Mouse (Mus musculus): ENCODE measurements at regions not wholly inside any gene's neighbourhood (a gene's known extent, or its start where the extent isn't known, plus 50 kb on each side); places are given as distances from the start of the nearest gene placed in this dataset.

- no peak for DNase-seq (ENCODE audit: low read depth, low spot score)
Observed at GRCm38 (mm10) chr2:38420498-38420897, 81.4 kb downstream of the Lhx2 start.

GRCm38 (mm10) chr2:38422406-38422805 lies 83.3 kb downstream of the Lhx2 start:
- no peak for DNase-seq (ENCODE audit: low read depth, low spot score)

GRCm38 (mm10) chr2:38423886-38424277 lies 84.8 kb downstream of the Lhx2 start:
- no peak for DNase-seq (ENCODE audit: low read depth, low spot score)

- DNase-seq (ENCODE audit: low read depth, low spot score) = peak; percentile 44
Observed at GRCm38 (mm10) chr2:38424278-38424931, 85.3 kb downstream of the Lhx2 start.

GRCm38 (mm10) chr2:38424976-38425375 lies 85.9 kb downstream of the Lhx2 start:
- DNase-seq (ENCODE audit: low read depth, low spot score) = no peak

GRCm38 (mm10) chr2:38429752-38430378 lies 81.6 kb upstream of the Nek6 start:
- peak; percentile 56 for DNase-seq (ENCODE audit: low read depth, low spot score)

GRCm38 (mm10) chr2:38431546-38431945 lies 79.9 kb upstream of the Nek6 start:
- no peak for DNase-seq (ENCODE audit: low read depth, low spot score)

GRCm38 (mm10) chr2:38433736-38434135 lies 77.7 kb upstream of the Nek6 start:
- no peak for DNase-seq (ENCODE audit: low read depth, low spot score)

- no peak for DNase-seq (ENCODE audit: low read depth, low spot score)
Observed at GRCm38 (mm10) chr2:38436701-38437100, 74.7 kb upstream of the Nek6 start.

- DNase-seq (ENCODE audit: low read depth, low spot score) = no peak
Observed at GRCm38 (mm10) chr2:38439191-38439590, 72.3 kb upstream of the Nek6 start.

GRCm38 (mm10) chr2:38439973-38440372 lies 71.5 kb upstream of the Nek6 start:
- no peak for DNase-seq (ENCODE audit: low read depth, low spot score)

GRCm38 (mm10) chr2:38449092-38449491 lies 62.4 kb upstream of the Nek6 start:
- DNase-seq (ENCODE audit: low read depth, low spot score) = no peak

- DNase-seq (ENCODE audit: low read depth, low spot score) = no peak
Observed at GRCm38 (mm10) chr2:38456571-38456970, 54.9 kb upstream of the Nek6 start.

GRCm38 (mm10) chr2:38460367-38460766 lies 51.1 kb upstream of the Nek6 start:
- no peak for DNase-seq (ENCODE audit: low read depth, low spot score)

- DNase-seq (ENCODE audit: low read depth, low spot score) = no peak
Observed at GRCm38 (mm10) chr2:38460825-38461540, 50.5 kb upstream of the Nek6 start.

Data from embryo, embryonic 11.5 days (tissue).